Mouse (Mus musculus): ENCODE results near the gene Pnpla6.
"Not testable (repeated sequence)": the region's sequence is repeated elsewhere in the genome, so short reads cannot be mapped to it uniquely, and the experiment has no call there.

Pnpla6 gene

GRCm38 (mm10) chr8:3579390-3580364 is 64.5 kb downstream of the Pnpla6 start:
- no peaks in the 10 kb centered on the region for H3K27me3 ChIP-seq (ENCODE audit: control insufficient read depth, insufficient read depth, low read length, poor library complexity, severe bottlenecking)
- no peaks in the 10 kb centered on the region for H3K36me3 ChIP-seq (ENCODE audit: control insufficient read depth, insufficient read depth, low read length, poor library complexity, severe bottlenecking)
- DNase-seq (ENCODE audit: low read depth, low spot score), result no peak

DNA sequence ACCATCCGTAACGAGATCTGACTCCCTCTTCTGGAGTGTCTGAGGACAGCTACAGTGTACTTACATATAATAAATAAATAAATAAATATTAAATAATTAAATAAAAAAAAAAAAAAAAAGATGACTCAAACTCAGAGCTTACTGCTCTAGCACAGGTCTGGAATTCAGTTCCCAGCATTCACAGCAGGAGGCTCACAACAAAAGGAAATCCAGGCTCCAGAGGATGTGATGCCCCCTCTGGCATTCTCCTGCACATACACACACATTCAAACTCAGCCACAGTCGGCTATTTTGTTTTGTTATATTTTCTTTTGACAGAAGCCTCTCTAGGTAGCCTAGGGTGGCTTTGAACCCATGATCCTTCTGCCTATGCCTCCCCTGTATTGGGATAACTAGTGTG is 66.8 kb downstream of the Pnpla6 start:
- H3K27me3 ChIP-seq (ENCODE audit: control insufficient read depth, insufficient read depth, low read length, poor library complexity, severe bottlenecking); H3K36me3 ChIP-seq (ENCODE audit: control insufficient read depth, insufficient read depth, low read length, poor library complexity, severe bottlenecking); DNase-seq (ENCODE audit: low read depth, low spot score): not testable (repeated sequence)

DNA sequence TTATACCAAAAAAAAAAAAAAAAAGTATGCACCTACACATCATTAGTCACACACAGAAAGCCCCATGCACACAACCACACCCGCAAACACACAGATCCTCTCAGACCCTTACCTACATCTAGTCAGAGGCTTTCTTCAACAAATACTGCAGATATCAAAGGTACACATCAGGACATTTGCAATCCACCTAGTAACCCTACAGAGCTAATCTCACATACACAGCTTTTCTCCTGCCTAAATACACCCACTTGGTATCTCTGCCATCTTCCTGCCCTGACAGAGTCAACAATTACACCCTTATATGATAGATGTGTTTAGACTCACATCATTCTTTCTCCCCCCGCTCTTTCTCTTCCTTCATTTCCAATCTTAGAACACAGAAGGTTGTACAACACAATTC is 71.3 kb downstream of the Pnpla6 start:
- Histone ChIP-seq H3K36me3 (ENCODE audit: control insufficient read depth, insufficient read depth, low read length, poor library complexity, severe bottlenecking) (no peaks in the 10 kb centered on the region), H3K27me3 (ENCODE audit: control insufficient read depth, insufficient read depth, low read length, poor library complexity, severe bottlenecking) (no peaks in the 10 kb centered on the region)
- DNase-seq (ENCODE audit: low read depth, low spot score), result no peak

DNA sequence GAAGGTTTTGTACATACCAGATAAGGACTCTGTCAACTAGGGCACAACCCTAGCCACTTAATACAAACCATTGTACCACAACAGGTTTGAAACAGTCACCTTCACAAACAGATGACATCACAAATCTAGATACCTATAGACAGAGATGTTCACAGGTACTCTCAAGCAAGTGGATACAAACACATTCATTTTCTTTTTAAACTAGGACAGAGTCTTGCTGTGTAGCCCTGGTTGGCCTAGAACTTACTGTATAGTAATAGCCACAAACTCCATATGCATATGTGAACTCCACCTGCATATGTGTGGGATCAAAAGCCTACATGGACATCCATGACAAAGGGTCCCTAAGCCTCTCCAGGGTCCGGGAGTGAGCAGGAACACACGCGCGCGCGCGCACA is 71.8 kb downstream of the Pnpla6 start, which contains the start of gene Camsap3:
TSS of gene Camsap3 (plus strand) at position 301 of the 398 bp plus-strand sequence.
- no peaks in the 10 kb centered on the region for H3K36me3 ChIP-seq (ENCODE audit: control insufficient read depth, insufficient read depth, low read length, poor library complexity, severe bottlenecking)
- DNase-seq (ENCODE audit: low read depth, low spot score), result no peak
- H3K27me3 ChIP-seq (ENCODE audit: control insufficient read depth, insufficient read depth, low read length, poor library complexity, severe bottlenecking), result no peaks in the 10 kb centered on the region

DNA sequence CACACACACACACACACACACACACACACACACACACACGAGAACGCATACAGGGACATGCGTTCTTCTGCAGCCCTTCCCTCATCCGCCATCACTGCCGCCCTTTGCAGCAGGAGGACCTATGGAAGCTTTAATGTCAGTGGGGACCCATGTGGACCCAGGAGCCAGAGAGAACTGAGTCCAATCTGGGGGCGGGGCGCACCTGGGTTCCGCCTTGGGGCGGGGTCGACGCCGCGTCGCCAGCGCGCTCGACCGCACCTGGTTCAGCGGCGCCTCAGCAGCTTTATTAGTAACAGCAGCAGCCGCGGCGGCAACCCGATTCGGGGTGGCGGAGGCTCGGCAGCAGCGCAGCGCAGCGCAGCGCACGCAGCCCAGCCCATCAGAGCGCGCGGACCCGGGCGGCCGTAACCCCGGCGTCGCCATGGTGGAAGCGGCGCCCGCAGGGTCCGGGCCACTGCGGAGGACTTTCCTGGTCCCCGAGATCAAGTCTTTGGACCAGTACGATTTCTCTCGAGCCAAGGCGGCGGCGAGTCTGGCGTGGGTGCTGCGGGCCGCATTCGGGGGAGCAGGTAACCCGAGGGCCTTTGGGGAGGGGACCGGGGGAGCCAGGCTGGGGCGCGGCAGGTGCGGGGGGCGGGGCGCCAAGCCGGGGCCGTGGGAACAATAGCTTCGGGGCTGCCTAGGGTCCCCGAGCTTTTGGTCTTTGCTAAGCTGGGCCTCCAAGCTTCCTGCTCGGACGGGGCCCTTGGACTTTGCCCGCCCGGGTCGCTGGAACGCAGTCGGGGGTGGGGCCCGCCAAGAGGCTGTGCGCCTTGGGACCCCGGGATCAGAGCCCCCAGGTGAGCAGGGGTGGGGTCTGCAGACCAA is 72.4 kb downstream of the Pnpla6 start:
- no peaks in the 10 kb centered on the region for H3K36me3 ChIP-seq (ENCODE audit: control insufficient read depth, insufficient read depth, low read length, poor library complexity, severe bottlenecking)
- H3K27me3 ChIP-seq (ENCODE audit: control insufficient read depth, insufficient read depth, low read length, poor library complexity, severe bottlenecking), result no peaks in the 10 kb centered on the region
- peak; percentile 46 for DNase-seq (ENCODE audit: low read depth, low spot score)

DNA sequence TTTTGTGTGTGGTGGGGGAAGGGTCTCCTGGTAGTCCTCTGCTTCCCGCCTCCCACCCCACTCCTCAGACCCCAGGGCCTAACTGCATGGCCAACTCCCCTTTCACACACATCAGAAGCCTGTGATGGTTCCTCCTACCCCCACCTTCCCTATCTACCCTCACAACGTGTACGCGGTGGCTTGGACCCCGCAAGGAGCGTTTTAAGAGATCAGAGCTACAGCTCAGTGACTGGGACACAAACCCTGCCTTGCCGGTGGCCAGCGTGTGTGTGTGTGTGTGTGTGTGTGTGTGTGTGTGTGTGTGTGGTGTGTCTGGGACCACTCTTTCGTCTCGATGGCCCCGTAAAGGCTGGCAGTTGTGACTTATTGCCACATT is 73.1 kb downstream of the Pnpla6 start:
- no peaks in the 10 kb centered on the region for H3K27me3 ChIP-seq (ENCODE audit: control insufficient read depth, insufficient read depth, low read length, poor library complexity, severe bottlenecking)
- no peak for DNase-seq (ENCODE audit: low read depth, low spot score)
- H3K36me3 ChIP-seq (ENCODE audit: control insufficient read depth, insufficient read depth, low read length, poor library complexity, severe bottlenecking), result no peaks in the 10 kb centered on the region

- Histone ChIP-seq H3K27me3 (ENCODE audit: control insufficient read depth, insufficient read depth, low read length, poor library complexity, severe bottlenecking) (no peaks in the 10 kb centered on the region), H3K36me3 (ENCODE audit: control insufficient read depth, insufficient read depth, low read length, poor library complexity, severe bottlenecking) (no peaks in the 10 kb centered on the region)
- no peak for DNase-seq (ENCODE audit: low read depth, low spot score)
These were observed 78.3 kb downstream of the Pnpla6 start for GRCm38 (mm10) chr8:3593470-3593869.

Data from splenic B cell, adult 2 months (primary cell).